Mouse (Mus musculus) forebrain, embryonic 13.5 days (tissue): ENCODE results near the gene BC024978. TPM values are rescaled to one million over a fixed set of nuclear protein-coding genes. Genes with fewer than 3 reads are reported as not detected.
A peak's percentile ranks its signal among the peaks of the same experiment; 100 is the strongest.

Experiments
- ATAC-seq: fragments of 200-750 bp; cut with Nextera tagmentation; 2 replicates; pipeline ENCODE4 v1.8.0; 2017
- H3K27ac ChIP-seq: fragments of 300-500 bp; sonication (generic); 2 replicates; pipeline ENCODE4 v1.5.1; 2015; ENCODE audit warnings: inconsistent platforms, mild to moderate bottlenecking, moderate library complexity
- H3K27me3 ChIP-seq: fragments of 300-500 bp; sonication (generic); 2 replicates; pipeline ENCODE4 v1.6.1; 2015; ENCODE audit warnings: mild to moderate bottlenecking, inconsistent platforms
- H3K36me3 ChIP-seq: fragments of 300-500 bp; sonication (generic); 2 replicates; pipeline ENCODE4 v1.6.1; 2015; ENCODE audit warnings: mild to moderate bottlenecking, inconsistent platforms; ENCODE audit not compliant: poor library complexity, severe bottlenecking
- H3K4me1 ChIP-seq: fragments of 300-500 bp; sonication (generic); 2 replicates; pipeline ENCODE4 v1.6.1; 2015; ENCODE audit warnings: inconsistent platforms
- H3K4me2 ChIP-seq: fragments of 300-500 bp; sonication (generic); 2 replicates; pipeline ENCODE4 v1.6.1; 2015; ENCODE audit warnings: inconsistent platforms, mild to moderate bottlenecking, moderate library complexity
- H3K4me3 ChIP-seq: fragments of 300-500 bp; sonication (generic); 2 replicates; pipeline ENCODE4 v1.5.1; 2015; ENCODE audit warnings: mild to moderate bottlenecking, inconsistent platforms
- H3K9ac ChIP-seq: fragments of 300-500 bp; sonication (generic); 2 replicates; pipeline ENCODE4 v1.6.1; 2015; ENCODE audit warnings: mild to moderate bottlenecking, inconsistent platforms
- H3K9me3 ChIP-seq: fragments of 300-500 bp; sonication (generic); replicated peaks from 2 replicates; pipeline ENCODE4 v1.6.1; 2016; ENCODE audit warnings: inconsistent platforms
- WGBS: fragments of 180-500 bp; shearing (Covaris S2); methylation state at CpG from one replicate; pipeline ENCODE4 v1.1.7; 2015; 5-methylcytosine and 5-hydroxymethylcytosine counted together
- polyA plus RNA-seq: library from polyadenylated mRNA; unstranded; fragments of >200 nt; fragmentation: Nextera tagmentation; extraction: Ambion mirVana; gene quantifications from 2 replicates; pipeline ENCODE4 v1.2.1, GENCODE M21; 2015

BC024978 gene
- polyA plus RNA-seq: 4.2 and 4.4 TPM in 2 replicates

GRCm38 (mm10) chr7:27195681-27196611 lies at the start of gene BC024978, which contains the start of gene Snrpa:
Gene BC024978, plus strand, starts transcription at chr7:27195781.
Gene Snrpa, minus strand, starts transcription at chr7:27196271.
- H3K4me1 ChIP-seq: peaks cover 30% of the 10 kb centered on the region
- H3K9ac ChIP-seq: peak within 1 kb of the TSS; percentile 86
- WGBS: 1% methylated on average over 61 of the region's 64 CpGs
- peaks cover 37% of the 10 kb centered on the region for H3K36me3 ChIP-seq
- no peaks in the 10 kb centered on the region for H3K9me3 ChIP-seq
- peak within 1 kb of the TSS; percentile 82 for H3K4me3 ChIP-seq
- peak within 1 kb of the TSS; percentile 98 for H3K27ac ChIP-seq
- ATAC-seq: peak; percentile 98
- peak within 1 kb of the TSS; percentile 88 for H3K4me2 ChIP-seq
- H3K27me3 ChIP-seq: no peaks in the 10 kb centered on the region

- ATAC-seq: no peak
- Histone ChIP-seq H3K4me1 (no peaks in the 10 kb centered on the region), H3K4me2 (no peak within 1 kb of the TSS), H3K36me3 (peaks cover 17% of the 10 kb centered on the region), H3K9me3 (no peaks in the 10 kb centered on the region), H3K27me3 (no peaks in the 10 kb centered on the region), H3K4me3 (no peak within 1 kb of the TSS), H3K9ac (no peak within 1 kb of the TSS), H3K27ac (no peak within 1 kb of the TSS)
- 79% methylated on average over 10 of the region's 10 CpGs for WGBS
These were observed 42.3 kb upstream of the BC024978 start, which contains the start of gene Cyp2t4 for GRCm38 (mm10) chr7:27153205-27153764. Gene Cyp2t4, plus strand, starts transcription at chr7:27153714.

GRCm38 (mm10) chr7:27156005-27156404 lies 39.6 kb upstream of the BC024978 start:
- H3K36me3 ChIP-seq: peaks cover 38% of the 10 kb centered on the region
- peaks cover 11% of the 10 kb centered on the region for H3K4me1 ChIP-seq
- no peak overlapping the region for H3K27ac ChIP-seq
- no peak overlapping the region for H3K4me3 ChIP-seq
- no peak overlapping the region for H3K9ac ChIP-seq
- ATAC-seq: no peak
- H3K9me3 ChIP-seq: no peaks in the 10 kb centered on the region
- no peak overlapping the region for H3K4me2 ChIP-seq
- no peaks in the 10 kb centered on the region for H3K27me3 ChIP-seq
- 80% methylated on average over 13 of the region's 13 CpGs for WGBS

- H3K9ac ChIP-seq: no peak overlapping the region
- no peak for ATAC-seq
- H3K4me1 ChIP-seq: peaks cover 33% of the 10 kb centered on the region
- H3K4me2 ChIP-seq: no peak overlapping the region
- H3K4me3 ChIP-seq: no peak overlapping the region
- WGBS: 96% methylated on average over 9 of the region's 9 CpGs
- H3K27ac ChIP-seq: no peak overlapping the region
- H3K36me3 ChIP-seq: peaks cover 58% of the 10 kb centered on the region
- H3K9me3 ChIP-seq: no peaks in the 10 kb centered on the region
- no peaks in the 10 kb centered on the region for H3K27me3 ChIP-seq
These were observed 37.4 kb upstream of the BC024978 start for GRCm38 (mm10) chr7:27158171-27158570.

- Histone ChIP-seq H3K27me3 (no peaks in the 10 kb centered on the region), H3K36me3 (peaks cover 68% of the 10 kb centered on the region)
- WGBS: 92% methylated on average over 6 of the region's 6 CpGs
These were observed 36.3 kb upstream of the BC024978 start for GRCm38 (mm10) chr7:27159256-27159655.

GRCm38 (mm10) chr7:27159882-27160281 lies 35.7 kb upstream of the BC024978 start:
- Histone ChIP-seq H3K4me3 (no peak overlapping the region), H3K27ac (no peak overlapping the region; the same call in 1 of the 2 replicates), H3K9ac (no peak overlapping the region), H3K36me3 (peaks cover 74% of the 10 kb centered on the region), H3K9me3 (no peaks in the 10 kb centered on the region), H3K27me3 (no peaks in the 10 kb centered on the region), H3K4me2 (no peak overlapping the region), H3K4me1 (peaks cover 50% of the 10 kb centered on the region)
- peak; percentile 94 for ATAC-seq
- 13% methylated on average over 8 of the region's 8 CpGs for WGBS

More at GRCm38 (mm10) chr7:27159256-27159655, 36.3 kb upstream of the BC024978 start:
- Histone ChIP-seq H3K4me1 (peaks cover 44% of the 10 kb centered on the region), H3K9ac (no peak overlapping the region), H3K4me3 (no peak overlapping the region), H3K9me3 (no peaks in the 10 kb centered on the region), H3K27ac (no peak overlapping the region), H3K4me2 (no peak overlapping the region)
- ATAC-seq: no peak

- WGBS: 93% methylated on average over 3 of the region's 3 CpGs
- Histone ChIP-seq H3K4me3 (no peak overlapping the region), H3K4me2 (no peak overlapping the region), H3K27me3 (no peaks in the 10 kb centered on the region), H3K9me3 (no peaks in the 10 kb centered on the region), H3K4me1 (peaks cover 59% of the 10 kb centered on the region), H3K36me3 (peaks cover 79% of the 10 kb centered on the region), H3K9ac (no peak overlapping the region), H3K27ac (no peak overlapping the region)
- ATAC-seq: no peak
These were observed 34.7 kb upstream of the BC024978 start for GRCm38 (mm10) chr7:27160921-27161320.

- no peak for ATAC-seq
- 85% methylated on average over 4 of the region's 4 CpGs for WGBS
- no peak overlapping the region for H3K4me2 ChIP-seq
- no peak overlapping the region for H3K4me3 ChIP-seq
- no peaks in the 10 kb centered on the region for H3K27me3 ChIP-seq
- peaks cover 59% of the 10 kb centered on the region for H3K4me1 ChIP-seq
- peaks cover 75% of the 10 kb centered on the region for H3K36me3 ChIP-seq
- no peaks in the 10 kb centered on the region for H3K9me3 ChIP-seq
- no peak overlapping the region for H3K9ac ChIP-seq
- no peak overlapping the region for H3K27ac ChIP-seq
These were observed 33.8 kb upstream of the BC024978 start for GRCm38 (mm10) chr7:27161744-27162143.

- Histone ChIP-seq H3K36me3 (peaks cover 66% of the 10 kb centered on the region), H3K27ac (no peak overlapping the region), H3K27me3 (no peaks in the 10 kb centered on the region), H3K4me3 (no peak overlapping the region), H3K4me2 (peak overlapping the region; percentile 86), H3K9me3 (no peaks in the 10 kb centered on the region), H3K4me1 (peaks cover 68% of the 10 kb centered on the region), H3K9ac (peak overlapping the region; percentile 86)
- WGBS: 86% methylated on average over 5 of the region's 5 CpGs
- ATAC-seq: no peak
These were observed 32.7 kb upstream of the BC024978 start for GRCm38 (mm10) chr7:27162780-27163449.

- ATAC-seq: no peak
- peaks cover 69% of the 10 kb centered on the region for H3K4me1 ChIP-seq
- H3K27me3 ChIP-seq: no peaks in the 10 kb centered on the region
- peak overlapping the region; percentile 78 for H3K4me3 ChIP-seq
- H3K9me3 ChIP-seq: no peaks in the 10 kb centered on the region
- H3K27ac ChIP-seq: no peak overlapping the region
- peak overlapping the region; percentile 86 for H3K9ac ChIP-seq
- H3K36me3 ChIP-seq: peaks cover 60% of the 10 kb centered on the region
- 86% methylated on average over 5 of the region's 5 CpGs for WGBS
- H3K4me2 ChIP-seq: peak overlapping the region; percentile 86
These were observed 32.2 kb upstream of the BC024978 start for GRCm38 (mm10) chr7:27163450-27163805.

- Histone ChIP-seq H3K27ac (no peak overlapping the region), H3K36me3 (peaks cover 51% of the 10 kb centered on the region), H3K4me1 (peaks cover 69% of the 10 kb centered on the region), H3K9me3 (no peaks in the 10 kb centered on the region), H3K27me3 (no peaks in the 10 kb centered on the region), H3K4me3 (peak overlapping the region; percentile 78), H3K4me2 (peak overlapping the region; percentile 86), H3K9ac (peak overlapping the region; percentile 86)
- 82% methylated on average over 33 of the region's 33 CpGs for WGBS
- no peak for ATAC-seq
These were observed 31.3 kb upstream of the BC024978 start for GRCm38 (mm10) chr7:27164112-27164947.
